Mouse (Mus musculus): ENCODE data around the gene Rbks.

GRCm38 (mm10) chr5:31727456-31727855 lies 30.0 kb upstream of the Rbks start:
- TF ChIP-seq CTCF (IDR thresholded peaks at IDR 0.05; ENCODE audit: borderline replicate concordance, extremely low read depth, insufficient read depth, insufficient read length) (no peak), POLR2A (IDR thresholded peaks at IDR 0.05; ENCODE audit: borderline replicate concordance, extremely low read depth, insufficient read depth, insufficient read length, poor library complexity, severe bottlenecking) (no peak)
